Mouse (Mus musculus) small intestine, adult 2 months (tissue): Measurements from ENCODE around the gene Srsf5. TPM values are rescaled to one million over a fixed set of nuclear protein-coding genes. Genes with fewer than 3 reads are reported as not detected.

ENCODE experiments used
- H3K27ac ChIP-seq: fragments of 200-500 bp; 2 replicates; pipeline ENCODE4 v1.5.1; 2012; ENCODE audit warnings: low read depth, low read length, control low read depth, inconsistent platforms; ENCODE audit not compliant: insufficient read depth
- H3K27me3 ChIP-seq: fragments of 200-500 bp; 2 replicates; pipeline ENCODE4 v1.6.1; 2012; ENCODE audit warnings: mild to moderate bottlenecking, moderate library complexity, low read length, inconsistent platforms; ENCODE audit not compliant: control insufficient read depth, insufficient read depth
- H3K36me3 ChIP-seq: fragments of 200-500 bp; 2 replicates; pipeline ENCODE4 v1.6.1; 2012; ENCODE audit warnings: mild to moderate bottlenecking, low read length, control low read depth, inconsistent platforms; ENCODE audit not compliant: control insufficient read depth, insufficient read depth
- H3K4me1 ChIP-seq: fragments of 200-500 bp; 2 replicates; pipeline ENCODE4 v1.6.1; 2012; ENCODE audit warnings: low read length, inconsistent platforms, mixed read lengths; ENCODE audit not compliant: control insufficient read depth, insufficient read depth, insufficient read length
- H3K4me3 ChIP-seq: fragments of 200-500 bp; 2 replicates; pipeline ENCODE4 v1.5.1; 2012; ENCODE audit warnings: low read depth, mild to moderate bottlenecking, control low read depth, inconsistent platforms, low read length, moderate library complexity
- CTCF ChIP-seq: fragments of 200-500 bp; IDR thresholded peaks from 2 replicates; pipeline ENCODE4 v1.5.1; 2012; ENCODE audit warnings: low read depth, mild to moderate bottlenecking, control low read depth, inconsistent platforms, low read length, moderate library complexity, mixed read lengths; ENCODE audit not compliant: insufficient replicate concordance, insufficient read length; ENCODE audit errors: extremely low read depth
- POLR2A ChIP-seq: fragments of 200-500 bp; IDR thresholded peaks from 2 replicates; pipeline ENCODE4 v1.6.1; 2012; ENCODE audit warnings: low read depth, mild to moderate bottlenecking, control low read depth, inconsistent platforms, low read length, moderate library complexity
- WGBS: fragments of 180-500 bp; shearing (Covaris S2); methylation state at CpG from one replicate; pipeline ENCODE4 v1.1.7; 2018; 5-methylcytosine and 5-hydroxymethylcytosine counted together
- polyA plus RNA-seq: library from polyadenylated mRNA; depleted of rRNA; stranded (reverse); fragments of >200 nt; gene quantifications from 2 replicates; pipeline ENCODE4 v1.2.3, GENCODE M21; 2012; rRNA removed

Gene Srsf5
- polyA plus RNA-seq, 1 experiment, result 250 TPM

GRCm38 (mm10) chr12:80993773-80994172 lies 48.5 kb downstream of the Srsf5 start:
- Histone ChIP-seq H3K27ac (no peak overlapping the region), H3K27me3 (peaks cover 5% of the 10 kb centered on the region), H3K4me3 (no peak overlapping the region), H3K4me1 (no peaks in the 10 kb centered on the region), H3K36me3 (no peaks in the 10 kb centered on the region)
- TF ChIP-seq POLR2A, result no peak
- WGBS, result 74% methylated on average over 1 of the region's 1 CpGs

GRCm38 (mm10) chr12:80995326-80995725 lies 50.0 kb downstream of the Srsf5 start:
- 84% methylated on average over 4 of the region's 4 CpGs for WGBS
- TF ChIP-seq POLR2A (no peak), CTCF (no peak)

GRCm38 (mm10) chr12:80997652-80998051 lies 52.3 kb downstream of the Srsf5 start:
- Histone ChIP-seq H3K4me3 (no peak overlapping the region), H3K4me1 (no peaks in the 10 kb centered on the region; the same call in 1 of the 2 replicates), H3K36me3 (no peaks in the 10 kb centered on the region), H3K27ac (no peak overlapping the region), H3K27me3 (peaks cover 8% of the 10 kb centered on the region; the same call in 1 of the 2 replicates)
- no peak for TF ChIP-seq CTCF
- no peak for TF ChIP-seq POLR2A
- 82% methylated on average over 4 of the region's 4 CpGs for WGBS

More at GRCm38 (mm10) chr12:80995326-80995725, 50.0 kb downstream of the Srsf5 start:
- Histone ChIP-seq H3K27ac (no peak overlapping the region), H3K36me3 (no peaks in the 10 kb centered on the region), H3K27me3 (peaks cover 8% of the 10 kb centered on the region), H3K4me3 (no peak overlapping the region), H3K4me1 (no peaks in the 10 kb centered on the region)

- Histone ChIP-seq H3K27me3 (peaks cover 8% of the 10 kb centered on the region; the same call in 1 of the 2 replicates), H3K4me1 (no peaks in the 10 kb centered on the region; the same call in 1 of the 2 replicates), H3K36me3 (no peaks in the 10 kb centered on the region), H3K27ac (no peak overlapping the region), H3K4me3 (no peak overlapping the region)
- 16% methylated on average over 33 of the region's 33 CpGs for WGBS
- TF ChIP-seq POLR2A (no peak), CTCF (no peak)
These were observed 53.4 kb downstream of the Srsf5 start for GRCm38 (mm10) chr12:80998528-80999221.

Other genes starting within 250 kb of the Srsf5 start
- gene Ccdc177, start 184.8 kb upstream of the Srsf5 start, polyA plus RNA-seq, result 0.03 and 0.10 TPM in 2 replicates
- gene Susd6, start 155.0 kb upstream of the Srsf5 start, polyA plus RNA-seq, result 29.4 and 54.9 TPM in 2 replicates
- not detected in 2 replicates for gene Slc10a1, start 23.2 kb downstream of the Srsf5 start, polyA plus RNA-seq
- gene Smoc1, start 81.3 kb downstream of the Srsf5 start, polyA plus RNA-seq, result 3.8 and 4.4 TPM in 2 replicates